Mouse (Mus musculus): ENCODE data around the gene Adap2.

Adap2 gene

DNA sequence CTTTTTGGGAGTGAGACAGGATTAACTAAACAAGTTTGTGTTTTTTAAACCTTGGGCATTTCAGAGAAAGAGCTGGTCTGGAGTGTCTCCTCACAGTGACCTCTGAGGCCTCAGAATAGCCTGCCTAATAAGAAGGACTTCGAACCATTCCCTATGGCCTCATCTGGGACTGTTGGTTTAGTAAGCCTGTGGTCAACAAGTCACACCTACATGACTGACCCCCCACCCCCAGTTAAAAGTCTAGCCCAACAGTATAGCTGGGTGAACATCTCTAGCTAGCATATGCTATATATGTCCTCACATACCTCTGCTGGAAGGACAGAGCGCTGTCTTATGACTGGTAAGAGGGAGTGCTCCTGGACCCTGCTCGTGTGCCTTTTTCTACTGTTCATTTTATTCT lies 45.4 kb downstream of the Adap2 start:
- no peak for DNase-seq (ENCODE audit: low spot score)

DNA sequence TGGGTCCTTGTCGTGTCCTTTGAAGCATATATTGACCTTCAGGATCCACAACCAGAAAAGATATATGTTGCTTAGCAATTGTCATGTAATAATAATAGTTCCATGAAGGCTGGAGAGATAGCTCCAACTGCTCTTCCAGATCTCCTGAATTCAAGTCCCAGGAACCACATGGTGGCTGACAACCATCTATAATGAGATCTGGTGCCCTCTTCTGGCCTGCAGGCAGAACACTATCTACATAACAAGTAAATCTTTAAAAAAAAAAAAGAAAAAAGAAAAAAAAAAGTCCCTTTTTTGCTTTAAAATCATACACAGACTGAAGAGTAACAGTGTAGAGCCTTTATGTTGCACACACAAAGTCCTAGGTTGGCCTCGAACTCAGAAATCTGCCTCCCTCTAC lies 45.9 kb downstream of the Adap2 start:
- DNase-seq (ENCODE audit: low spot score), result no peak

DNA sequence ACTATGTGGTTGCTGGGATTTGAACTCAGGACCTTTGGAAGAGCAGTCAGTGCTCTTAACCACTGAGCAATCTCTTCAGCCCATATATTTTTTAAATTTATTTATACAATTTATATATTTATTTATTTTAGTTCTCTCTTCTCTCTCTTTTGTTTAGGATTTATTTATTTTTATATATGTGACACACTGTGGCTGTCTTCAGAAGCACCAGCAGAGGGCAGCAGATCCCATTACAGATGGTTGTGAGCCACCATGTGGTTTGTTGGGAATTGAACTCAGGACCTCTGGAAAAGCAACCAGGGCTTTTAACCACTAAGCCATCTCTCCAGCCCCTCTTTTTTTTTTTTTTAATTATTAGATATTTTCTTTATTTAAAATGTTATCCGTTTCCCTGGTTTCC lies 46.4 kb downstream of the Adap2 start:
- no peak for DNase-seq (ENCODE audit: low spot score)

DNA sequence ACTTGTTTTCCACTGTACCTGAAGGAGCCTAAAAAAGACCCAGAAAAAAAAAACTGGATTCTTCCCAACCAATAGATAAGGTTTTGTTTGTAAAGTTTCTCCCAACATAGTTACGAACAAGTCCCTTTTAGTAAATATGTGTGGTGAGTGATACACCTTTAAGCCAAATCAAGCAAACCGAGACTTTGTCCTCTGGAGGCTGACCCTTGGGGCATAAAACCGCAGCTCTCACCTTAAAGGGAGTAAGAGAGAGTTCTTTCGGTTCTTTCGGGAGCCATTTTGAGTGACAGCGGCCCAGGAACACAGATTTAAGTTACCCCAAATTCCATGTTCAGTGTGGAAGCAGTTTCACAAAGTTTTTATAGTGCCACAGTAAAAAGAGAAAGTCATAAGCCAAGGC lies 48.4 kb downstream of the Adap2 start:
- no peak for DNase-seq (ENCODE audit: low spot score)

DNA sequence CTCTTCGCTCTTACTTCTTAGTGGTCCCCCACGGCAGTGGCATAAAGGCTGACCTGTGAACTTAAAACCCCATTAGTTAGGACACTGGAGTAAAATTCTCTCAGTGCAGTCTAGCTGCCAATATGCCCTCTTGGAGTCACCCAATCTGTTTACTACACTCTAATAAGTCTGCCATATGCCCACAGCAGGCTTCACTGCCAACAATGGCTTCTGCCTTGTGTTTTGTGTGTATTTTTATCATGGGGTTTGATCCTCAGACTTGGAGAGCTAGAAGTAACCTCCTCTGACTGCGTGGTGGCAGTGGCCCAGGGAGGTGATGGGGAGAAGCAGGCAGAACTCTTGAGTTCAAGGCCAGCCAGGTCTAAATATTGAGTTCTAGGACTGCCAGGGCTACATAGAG lies 50.1 kb downstream of the Adap2 start:
- no peak for DNase-seq (ENCODE audit: low spot score)

DNA sequence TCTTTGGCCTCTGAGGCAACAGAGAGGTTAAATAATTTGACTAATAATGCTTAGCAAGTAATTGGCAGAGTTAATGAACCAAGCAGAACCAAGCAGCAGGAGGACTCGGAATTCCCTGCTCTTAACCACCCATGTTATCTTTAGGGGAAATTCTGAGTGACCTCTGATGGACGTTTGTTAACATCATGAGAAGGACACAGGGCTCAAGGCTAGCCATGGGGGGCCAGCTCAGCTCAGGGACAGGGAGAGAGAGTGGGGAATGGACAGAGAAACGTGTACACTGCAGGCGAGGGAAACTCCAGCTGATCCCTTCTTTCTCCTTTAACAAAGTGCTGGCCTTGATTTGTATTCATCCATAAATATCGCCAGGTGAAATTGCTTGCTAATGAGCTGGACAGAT lies 51.0 kb downstream of the Adap2 start:
- no peak for DNase-seq (ENCODE audit: low spot score)

DNA sequence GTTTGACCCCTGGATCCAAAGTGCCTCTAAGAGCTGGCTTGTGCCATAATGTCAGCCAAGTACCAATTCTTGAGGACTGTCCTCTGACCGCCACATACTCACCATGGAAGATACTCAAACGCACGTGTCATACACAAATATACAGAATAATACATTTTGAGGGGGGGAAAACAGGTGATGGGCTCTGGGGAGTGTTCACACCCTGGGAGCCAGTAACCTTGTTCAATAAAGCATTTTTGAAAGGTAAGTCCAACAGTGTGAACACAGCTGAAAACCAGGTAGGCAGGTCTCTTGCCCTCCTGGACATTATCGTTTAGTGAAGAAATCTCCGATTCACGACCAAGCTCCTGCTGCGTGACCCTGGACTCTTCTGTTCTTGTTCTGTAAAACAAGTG lies 54.6 kb downstream of the Adap2 start:
- no peak for DNase-seq (ENCODE audit: low spot score)

DNA sequence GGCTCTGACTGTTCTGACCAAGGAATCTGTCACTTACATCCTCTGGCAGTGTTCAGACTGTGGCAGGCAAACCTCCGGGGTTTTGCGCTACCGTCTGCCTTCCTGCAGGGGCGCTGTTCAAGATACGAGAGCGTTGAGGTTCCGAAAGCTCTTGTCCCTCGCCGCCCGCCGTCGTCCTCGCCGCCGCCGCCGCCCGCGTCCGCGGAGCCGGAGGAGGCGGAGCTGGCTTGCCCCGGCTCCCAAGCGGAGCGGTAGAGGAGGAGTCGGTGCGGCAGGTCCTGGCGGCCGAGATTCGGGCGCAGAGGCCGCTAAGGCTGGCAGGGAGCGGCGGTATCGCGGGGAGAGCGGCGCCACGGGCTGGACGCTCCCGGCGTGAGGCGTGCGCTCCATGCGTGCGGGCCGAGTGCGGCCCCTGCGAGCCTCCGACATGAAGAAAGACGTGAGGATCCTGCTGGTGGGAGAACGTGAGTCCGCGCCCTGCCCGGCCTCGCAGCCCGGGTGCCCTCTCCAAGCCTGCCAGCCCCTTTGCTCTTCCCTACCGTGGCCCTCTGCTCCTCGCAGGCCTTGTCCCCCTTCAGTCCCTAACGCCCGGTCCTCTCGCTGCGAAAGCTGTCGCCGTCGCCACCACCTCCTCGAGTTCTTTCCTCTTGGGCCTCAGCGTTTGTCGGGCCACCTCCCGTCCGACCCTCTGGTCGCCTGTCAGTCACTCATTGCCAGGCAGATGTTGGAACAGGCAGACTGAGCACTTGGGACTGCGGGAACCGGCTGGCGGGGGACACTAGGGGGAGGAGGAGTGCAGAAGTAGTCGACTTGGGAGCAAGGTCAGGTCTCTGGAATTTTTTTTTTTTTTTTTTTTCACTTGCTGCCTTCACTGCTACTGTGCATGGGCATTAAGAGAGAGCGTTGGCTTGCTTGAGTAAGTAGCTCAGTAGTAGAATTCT lies 55.2 kb downstream of the Adap2 start, which contains the start of gene Rhot1:
TSS of gene Rhot1 (plus strand) at position 160 of the 941 bp plus-strand sequence.
- DNase-seq (ENCODE audit: low spot score), result peak; percentile 95

DNA sequence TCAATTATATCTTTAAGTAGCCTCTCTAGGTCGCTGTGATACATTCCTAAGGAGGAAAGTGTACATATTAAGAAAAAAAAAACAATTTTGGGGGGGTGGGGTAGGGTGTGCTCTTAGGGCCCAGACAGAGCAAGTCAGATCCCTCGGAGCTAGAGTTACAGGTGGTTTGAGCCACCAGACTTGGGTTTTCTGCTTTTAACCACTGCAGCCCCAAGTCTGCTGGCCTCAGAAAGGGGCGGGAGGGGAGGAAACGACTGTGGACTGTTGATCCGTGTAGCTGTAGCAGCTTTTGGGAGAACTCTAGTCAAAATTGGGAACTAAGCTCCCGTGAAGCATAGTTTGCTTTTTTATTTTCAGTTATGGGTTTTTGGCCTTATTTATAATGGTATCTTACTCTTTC lies 56.4 kb downstream of the Adap2 start:
- no peak for DNase-seq (ENCODE audit: low spot score)

DNA sequence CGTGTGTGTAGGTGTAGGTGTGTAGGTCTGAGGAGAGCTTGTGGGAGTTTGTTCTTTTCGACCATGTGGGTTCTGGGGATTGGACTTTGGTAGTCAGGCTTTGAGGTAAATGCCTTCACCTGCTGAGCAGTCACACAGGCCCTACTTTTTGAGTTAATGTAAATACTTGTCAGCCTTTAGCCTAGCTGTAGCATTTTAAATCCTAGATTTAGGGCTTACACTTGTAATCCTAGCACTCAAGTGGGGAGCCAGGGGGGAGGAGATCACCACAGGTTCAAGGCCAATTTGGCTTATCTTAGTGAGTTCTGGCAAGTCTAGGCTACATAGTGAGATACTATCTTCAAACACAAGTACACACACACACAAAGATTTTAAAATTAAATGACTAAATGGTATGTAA lies 58.4 kb downstream of the Adap2 start:
- no peak for DNase-seq (ENCODE audit: low spot score)

DNA sequence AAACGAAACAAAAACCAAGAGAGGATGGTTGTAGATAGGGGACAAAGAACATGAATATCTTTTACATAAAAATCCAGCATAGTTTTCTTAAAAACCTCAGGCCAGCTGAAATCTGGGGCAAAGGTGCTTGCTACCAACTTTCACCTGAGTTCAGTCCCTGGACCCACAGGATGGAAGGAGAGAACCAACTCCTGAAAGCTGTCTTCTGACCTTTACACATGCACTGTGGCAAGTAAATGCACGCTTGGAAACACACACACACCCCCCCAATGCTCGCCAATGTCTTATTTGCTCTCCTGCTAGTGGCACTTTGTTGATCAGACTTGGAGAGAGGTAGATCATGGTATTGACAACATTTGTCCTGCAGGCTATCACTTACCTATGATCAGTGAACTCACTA lies 61.4 kb downstream of the Adap2 start:
- no peak for DNase-seq (ENCODE audit: low spot score)

DNA sequence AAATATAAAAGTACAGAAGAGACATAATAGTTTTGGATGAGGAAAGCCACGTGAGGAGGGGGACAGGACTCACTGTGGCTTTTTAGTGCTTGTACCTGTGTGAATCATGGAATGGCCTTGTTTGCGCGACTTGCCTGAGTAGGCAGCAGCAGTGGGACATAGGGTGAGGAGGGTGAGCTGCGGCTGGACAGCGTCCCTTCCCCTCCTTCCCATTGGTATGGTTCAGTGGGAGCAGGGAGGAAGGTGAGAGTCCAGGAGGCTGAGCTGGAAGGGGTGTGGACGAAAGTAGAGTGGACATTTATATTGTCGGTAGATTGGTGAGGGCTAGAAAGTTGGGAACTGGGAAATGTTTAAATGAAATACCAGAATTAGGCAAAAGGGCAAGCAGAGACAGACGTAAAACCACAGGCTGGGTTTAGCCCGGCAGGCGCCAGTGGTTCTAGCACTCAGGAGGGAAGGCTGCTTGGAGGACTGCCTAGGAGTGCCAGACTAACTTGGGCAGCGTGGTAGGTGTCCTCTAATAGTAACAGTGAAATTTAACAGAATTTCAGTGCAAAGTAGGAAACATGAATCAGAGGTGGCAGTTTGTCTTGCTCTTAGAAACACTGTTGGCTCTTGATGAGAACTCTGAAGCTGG lies 64.9 kb downstream of the Adap2 start:
- no peak for DNase-seq (ENCODE audit: low spot score)
